Mouse (Mus musculus): Measurements from ENCODE around the gene Tmem132e.

DNA sequence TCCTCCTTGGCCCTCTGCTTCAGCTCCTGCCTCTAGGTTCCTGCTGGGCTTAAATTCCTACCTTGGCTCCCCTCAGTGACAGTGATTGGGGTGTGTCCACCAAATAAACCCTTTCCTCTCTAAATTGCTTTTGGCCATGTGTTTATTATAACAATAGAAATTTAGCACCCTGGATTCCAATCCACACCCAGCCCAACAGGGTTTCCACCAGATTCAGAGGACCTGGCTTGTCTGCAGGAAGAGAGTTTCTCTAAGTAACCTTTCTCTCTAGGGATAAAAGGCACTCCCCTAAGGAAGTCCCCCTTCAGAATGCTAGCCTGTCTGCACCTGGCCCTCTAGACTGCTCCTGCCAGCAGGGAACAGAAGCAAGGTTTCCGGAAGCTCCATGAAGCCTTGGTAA lies 82.4 kb downstream of the Tmem132e start:
- TF ChIP-seq CTCF (IDR thresholded peaks at IDR 0.05) (no peak), EP300 (IDR thresholded peaks at IDR 0.05) (no peak)
